Mouse (Mus musculus) ES-Bruce4 (cell line): ENCODE data around the gene Ankrd9.

ENCODE experiments used
- CTCF ChIP-seq: IDR thresholded peaks from one replicate; pipeline ENCODE4 v1.8.1; 2011; ENCODE audit warnings: low read depth, low read length
- EP300 ChIP-seq: IDR thresholded peaks from 2 replicates; pipeline ENCODE4 v1.6.1; 2011; ENCODE audit warnings: low read depth, low read length; ENCODE audit not compliant: insufficient read depth
- POLR2A ChIP-seq: IDR thresholded peaks from one replicate; pipeline ENCODE4 v1.8.1; 2011; ENCODE audit warnings: low read length; ENCODE audit not compliant: insufficient read depth

GRCm38 (mm10) chr12:110973829-110974228 is 5.0 kb downstream of the Ankrd9 start:
- TF ChIP-seq CTCF = no peak
- no peak for TF ChIP-seq POLR2A
- no peak for TF ChIP-seq EP300
